Mouse (Mus musculus): ENCODE results near the gene Spg7. TPM values are rescaled to one million over a fixed set of nuclear protein-coding genes. Genes with fewer than 3 reads are reported as not detected.

Spg7 gene
- polyA plus RNA-seq, 1 experiment from 2014 or later: 54.3 TPM

GRCm38 (mm10) chr8:123114644-123115043 lies 51.9 kb downstream of the Spg7 start:
- H3K27me3 ChIP-seq (ENCODE audit: control insufficient read depth, insufficient read depth, low read length): peaks cover 28% of the 10 kb centered on the region
- H3K9me3 ChIP-seq (ENCODE audit: control insufficient read depth, low read depth, low read length): no peaks in the 10 kb centered on the region
- no peak overlapping the region for H3K27ac ChIP-seq (ENCODE audit: low read length)
- WGBS: 34% methylated on average over 3 of the region's 3 CpGs
- no peak overlapping the region for H3K4me2 ChIP-seq (replicated peaks; ENCODE audit: low read depth, low read length)
- H3K9ac ChIP-seq (replicated peaks; ENCODE audit: low read depth, low read length): no peak overlapping the region
- no peak overlapping the region for H3K4me3 ChIP-seq (ENCODE audit: low read depth, low read length)
- ATAC-seq (ENCODE audit: insufficient number of reproducible peaks, insufficient read depth, low FRiP score, low read depth): no peak
- no peaks in the 10 kb centered on the region for H3K36me3 ChIP-seq (ENCODE audit: control insufficient read depth, insufficient read depth, low read length)
- peaks cover 10% of the 10 kb centered on the region for H3K4me1 ChIP-seq (ENCODE audit: control insufficient read depth, insufficient read depth, low read length)

GRCm38 (mm10) chr8:123117127-123117731 lies 54.5 kb downstream of the Spg7 start, which contains the start of gene Cpne7:
TSS of gene Cpne7 (plus strand) at chr8:123117374.
- Histone ChIP-seq H3K9ac (replicated peaks; ENCODE audit: low read depth, low read length) (no peak within 1 kb of the TSS; the same call in 1 of the 2 replicates), H3K9me3 (ENCODE audit: control insufficient read depth, low read depth, low read length) (no peaks in the 10 kb centered on the region), H3K4me1 (ENCODE audit: control insufficient read depth, insufficient read depth, low read length) (peaks cover 10% of the 10 kb centered on the region), H3K27ac (ENCODE audit: low read length) (no peak within 1 kb of the TSS), H3K4me3 (ENCODE audit: low read depth, low read length) (peak within 1 kb of the TSS; percentile 44), H3K27me3 (ENCODE audit: control insufficient read depth, insufficient read depth, low read length) (peaks cover 28% of the 10 kb centered on the region), H3K4me2 (replicated peaks; ENCODE audit: low read depth, low read length) (peak within 1 kb of the TSS; percentile 95), H3K36me3 (ENCODE audit: control insufficient read depth, insufficient read depth, low read length) (no peaks in the 10 kb centered on the region)
- 0 out of 2 replicates have a peak, but pooled peaks have one; percentile 35 for ATAC-seq (ENCODE audit: insufficient number of reproducible peaks, insufficient read depth, low FRiP score, low read depth)
- WGBS: under 1% methylated on average over 51 of the region's 51 CpGs

GRCm38 (mm10) chr8:123117744-123118143 lies 55.0 kb downstream of the Spg7 start:
- 5% methylated on average over 17 of the region's 17 CpGs for WGBS
- ATAC-seq (ENCODE audit: insufficient number of reproducible peaks, insufficient read depth, low FRiP score, low read depth): no peak
- peaks cover 10% of the 10 kb centered on the region for H3K4me1 ChIP-seq (ENCODE audit: control insufficient read depth, insufficient read depth, low read length)

GRCm38 (mm10) chr8:123122059-123122458 lies 59.3 kb downstream of the Spg7 start:
- Histone ChIP-seq H3K9me3 (ENCODE audit: control insufficient read depth, low read depth, low read length) (no peaks in the 10 kb centered on the region), H3K27ac (ENCODE audit: low read length) (no peak overlapping the region), H3K4me2 (replicated peaks; ENCODE audit: low read depth, low read length) (no peak overlapping the region), H3K27me3 (ENCODE audit: control insufficient read depth, insufficient read depth, low read length) (peaks cover 15% of the 10 kb centered on the region), H3K4me3 (ENCODE audit: low read depth, low read length) (no peak overlapping the region), H3K9ac (replicated peaks; ENCODE audit: low read depth, low read length) (no peak overlapping the region), H3K36me3 (ENCODE audit: control insufficient read depth, insufficient read depth, low read length) (no peaks in the 10 kb centered on the region), H3K4me1 (ENCODE audit: control insufficient read depth, insufficient read depth, low read length) (peaks cover 10% of the 10 kb centered on the region)
- WGBS: 37% methylated on average over 9 of the region's 9 CpGs
- no peak for ATAC-seq (ENCODE audit: insufficient number of reproducible peaks, insufficient read depth, low FRiP score, low read depth)

More at GRCm38 (mm10) chr8:123117744-123118143, 55.0 kb downstream of the Spg7 start:
- no peak overlapping the region; the same call in 1 of the 2 replicates for H3K9ac ChIP-seq (replicated peaks; ENCODE audit: low read depth, low read length)
- H3K4me3 ChIP-seq (ENCODE audit: low read depth, low read length): peak overlapping the region; percentile 44
- no peaks in the 10 kb centered on the region for H3K36me3 ChIP-seq (ENCODE audit: control insufficient read depth, insufficient read depth, low read length)
- peak overlapping the region; percentile 95 for H3K4me2 ChIP-seq (replicated peaks; ENCODE audit: low read depth, low read length)
- no peak overlapping the region for H3K27ac ChIP-seq (ENCODE audit: low read length)
- no peaks in the 10 kb centered on the region for H3K9me3 ChIP-seq (ENCODE audit: control insufficient read depth, low read depth, low read length)
- peaks cover 28% of the 10 kb centered on the region for H3K27me3 ChIP-seq (ENCODE audit: control insufficient read depth, insufficient read depth, low read length)

- WGBS: 80% methylated on average over 5 of the region's 5 CpGs
These were observed 59.9 kb downstream of the Spg7 start for GRCm38 (mm10) chr8:123122670-123123069.

GRCm38 (mm10) chr8:123126193-123126816 lies 63.6 kb downstream of the Spg7 start:
- Histone ChIP-seq H3K9me3 (ENCODE audit: control insufficient read depth, low read depth, low read length) (no peaks in the 10 kb centered on the region), H3K4me2 (replicated peaks; ENCODE audit: low read depth, low read length) (no peak overlapping the region; the same call in 1 of the 2 replicates), H3K27me3 (ENCODE audit: control insufficient read depth, insufficient read depth, low read length) (no peaks in the 10 kb centered on the region), H3K4me3 (ENCODE audit: low read depth, low read length) (no peak overlapping the region), H3K4me1 (ENCODE audit: control insufficient read depth, insufficient read depth, low read length) (peaks cover 3% of the 10 kb centered on the region; the same call in 1 of the 2 replicates), H3K27ac (ENCODE audit: low read length) (no peak overlapping the region), H3K36me3 (ENCODE audit: control insufficient read depth, insufficient read depth, low read length) (no peaks in the 10 kb centered on the region), H3K9ac (replicated peaks; ENCODE audit: low read depth, low read length) (no peak overlapping the region)
- ATAC-seq (ENCODE audit: insufficient number of reproducible peaks, insufficient read depth, low FRiP score, low read depth): peak; percentile 76
- WGBS: 9% methylated on average over 19 of the region's 19 CpGs

More at GRCm38 (mm10) chr8:123122670-123123069, 59.9 kb downstream of the Spg7 start:
- H3K4me1 ChIP-seq (ENCODE audit: control insufficient read depth, insufficient read depth, low read length): peaks cover 6% of the 10 kb centered on the region
- H3K9me3 ChIP-seq (ENCODE audit: control insufficient read depth, low read depth, low read length): no peaks in the 10 kb centered on the region
- no peaks in the 10 kb centered on the region for H3K36me3 ChIP-seq (ENCODE audit: control insufficient read depth, insufficient read depth, low read length)
- H3K4me3 ChIP-seq (ENCODE audit: low read depth, low read length): no peak overlapping the region
- no peak for ATAC-seq (ENCODE audit: insufficient number of reproducible peaks, insufficient read depth, low FRiP score, low read depth)
- no peak overlapping the region for H3K27ac ChIP-seq (ENCODE audit: low read length)
- H3K4me2 ChIP-seq (replicated peaks; ENCODE audit: low read depth, low read length): no peak overlapping the region
- H3K27me3 ChIP-seq (ENCODE audit: control insufficient read depth, insufficient read depth, low read length): peaks cover 12% of the 10 kb centered on the region
- H3K9ac ChIP-seq (replicated peaks; ENCODE audit: low read depth, low read length): no peak overlapping the region

- Histone ChIP-seq H3K9ac (replicated peaks; ENCODE audit: low read depth, low read length) (no peak overlapping the region), H3K4me2 (replicated peaks; ENCODE audit: low read depth, low read length) (no peak overlapping the region), H3K27ac (ENCODE audit: low read length) (no peak overlapping the region), H3K4me3 (ENCODE audit: low read depth, low read length) (no peak overlapping the region), H3K27me3 (ENCODE audit: control insufficient read depth, insufficient read depth, low read length) (no peaks in the 10 kb centered on the region), H3K9me3 (ENCODE audit: control insufficient read depth, low read depth, low read length) (0 out of 2 replicates have a peak, but pooled peaks cover 3% of the 10 kb centered on the region), H3K4me1 (ENCODE audit: control insufficient read depth, insufficient read depth, low read length) (peaks cover 7% of the 10 kb centered on the region), H3K36me3 (ENCODE audit: control insufficient read depth, insufficient read depth, low read length) (no peaks in the 10 kb centered on the region)
- no peak for ATAC-seq (ENCODE audit: insufficient number of reproducible peaks, insufficient read depth, low FRiP score, low read depth)
- WGBS: 59% methylated on average over 9 of the region's 9 CpGs
These were observed 68.3 kb downstream of the Spg7 start for GRCm38 (mm10) chr8:123131041-123131440.

GRCm38 (mm10) chr8:123132953-123133352 lies 70.2 kb downstream of the Spg7 start:
- Histone ChIP-seq H3K27me3 (ENCODE audit: control insufficient read depth, insufficient read depth, low read length) (no peaks in the 10 kb centered on the region), H3K4me2 (replicated peaks; ENCODE audit: low read depth, low read length) (no peak overlapping the region), H3K4me1 (ENCODE audit: control insufficient read depth, insufficient read depth, low read length) (peaks cover 24% of the 10 kb centered on the region), H3K9ac (replicated peaks; ENCODE audit: low read depth, low read length) (no peak overlapping the region), H3K27ac (ENCODE audit: low read length) (no peak overlapping the region), H3K9me3 (ENCODE audit: control insufficient read depth, low read depth, low read length) (0 out of 2 replicates have a peak, but pooled peaks cover 3% of the 10 kb centered on the region), H3K4me3 (ENCODE audit: low read depth, low read length) (no peak overlapping the region), H3K36me3 (ENCODE audit: control insufficient read depth, insufficient read depth, low read length) (no peaks in the 10 kb centered on the region)
- no peak for ATAC-seq (ENCODE audit: insufficient number of reproducible peaks, insufficient read depth, low FRiP score, low read depth)
- 95% methylated on average over 2 of the region's 2 CpGs for WGBS
